Mouse (Mus musculus): ENCODE measurements around the gene Dohh.

The Dohh gene

GRCm38 (mm10) chr10:81427804-81428506 is 43.7 kb downstream of the Dohh start:
- intact Hi-C loops (cut with DNase I): no loop called here

DNA sequence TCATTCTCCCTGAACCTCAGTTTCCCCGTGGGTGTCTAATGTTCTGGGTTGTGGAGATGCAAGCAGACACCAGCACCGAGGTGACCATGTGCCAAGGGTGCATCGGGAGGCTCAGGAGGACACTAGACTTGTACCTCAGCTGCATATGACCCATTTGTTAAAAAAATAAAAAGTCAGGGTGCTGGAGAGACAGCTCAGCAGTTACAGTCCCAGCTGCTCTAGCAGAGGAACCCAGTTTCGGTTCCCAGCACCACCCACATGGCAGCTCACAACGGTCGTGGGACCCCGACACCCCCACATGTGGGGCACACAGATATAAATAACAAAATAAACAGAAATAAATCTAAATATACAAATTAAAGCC is 44.3 kb downstream of the Dohh start:
- intact Hi-C loops (cut with DNase I): no loop called here

DNA sequence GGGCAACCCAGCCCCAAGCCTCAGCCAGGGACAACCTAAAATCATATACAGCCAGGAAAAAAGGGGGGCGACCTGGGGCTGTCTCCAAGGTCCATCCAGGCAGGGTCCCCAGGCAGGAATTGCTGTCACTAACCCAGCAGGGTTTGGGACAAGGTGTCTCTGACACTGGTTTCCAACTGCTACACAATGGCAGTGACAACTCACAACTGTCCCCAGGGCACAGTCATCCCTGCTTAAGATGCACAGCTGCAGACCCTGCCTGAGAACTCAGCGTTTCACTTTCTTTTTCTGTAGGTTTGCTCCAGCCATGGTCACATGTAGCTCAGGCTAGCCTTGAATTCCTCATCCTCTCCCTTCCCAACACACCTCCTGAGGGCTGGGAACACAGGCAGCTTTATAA is 44.9 kb downstream of the Dohh start:
- intact Hi-C loops (cut with DNase I): no loop called here

GRCm38 (mm10) chr10:81429605-81430061 is 45.4 kb downstream of the Dohh start:
- intact Hi-C loops (cut with DNase I): no loop called here

DNA sequence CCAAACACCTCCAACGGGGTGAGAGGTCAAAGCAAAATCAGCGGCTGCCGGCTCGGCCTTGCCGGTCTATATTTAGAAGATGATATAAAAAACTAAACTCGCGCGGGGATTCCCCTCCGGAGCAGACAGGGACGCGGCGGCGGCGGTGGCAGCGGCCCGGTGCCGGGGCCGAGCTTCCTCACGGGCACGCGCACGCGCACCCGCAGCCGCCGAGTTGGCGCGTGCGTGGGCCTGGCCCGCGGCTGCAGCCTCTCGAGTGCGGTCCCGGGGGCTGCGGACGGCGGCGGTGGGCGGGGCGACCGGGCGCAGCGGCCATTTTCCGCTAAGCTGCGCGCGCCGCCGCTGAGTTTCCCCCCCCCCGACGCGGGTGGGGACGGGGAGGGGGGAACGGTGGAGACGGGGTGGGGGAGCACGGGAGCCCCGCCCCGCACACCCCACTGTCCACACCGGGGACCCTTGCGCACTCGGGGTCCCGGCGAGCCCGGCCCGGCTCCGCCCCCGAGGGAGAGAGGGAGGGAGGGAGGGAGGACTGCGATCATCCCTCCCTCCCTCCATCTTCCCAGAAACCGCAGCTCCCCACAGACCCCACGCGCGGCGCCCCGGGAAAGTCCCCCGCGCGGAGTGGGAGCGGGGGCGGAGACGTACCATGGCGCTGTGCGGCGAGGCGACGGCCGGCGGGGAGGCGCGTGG is 46.1 kb downstream of the Dohh start:
- intact Hi-C loops (cut with DNase I): no loop called here

DNA sequence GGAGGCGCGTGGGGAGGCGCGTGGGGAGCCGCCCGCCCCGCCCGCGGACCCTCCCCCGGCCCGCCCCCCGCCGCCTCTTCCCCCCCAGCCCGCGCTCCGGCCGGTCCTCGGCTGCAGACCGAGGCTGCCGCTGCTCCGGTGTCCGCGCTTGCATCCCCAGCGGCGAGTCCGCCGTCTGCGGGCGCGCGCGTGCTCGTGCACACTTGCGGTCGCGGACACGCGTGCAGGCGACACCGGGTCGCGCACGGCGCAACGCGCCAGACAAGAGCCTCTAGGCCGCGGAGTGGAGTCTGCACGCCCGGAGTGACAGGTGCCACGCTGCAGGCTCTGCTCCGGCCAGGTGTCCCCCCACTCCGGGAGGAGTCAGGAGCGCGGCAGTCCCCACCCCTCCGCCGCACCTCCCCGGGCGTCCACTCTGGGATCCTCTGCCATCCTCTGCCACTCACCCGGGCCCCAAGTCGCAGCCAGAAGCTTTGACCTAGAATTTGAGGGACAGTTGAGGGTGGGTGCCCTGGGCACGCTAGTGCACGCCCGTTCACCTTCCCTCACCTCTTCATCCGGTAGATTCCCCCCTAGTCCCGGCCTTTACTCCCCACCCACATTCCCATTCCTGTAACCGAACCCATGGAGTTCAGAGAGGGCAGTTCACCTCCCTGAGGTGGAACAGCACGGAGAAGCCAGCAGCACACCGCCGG is 46.8 kb downstream of the Dohh start:
- intact Hi-C loops (cut with DNase I): no loop called here

DNA sequence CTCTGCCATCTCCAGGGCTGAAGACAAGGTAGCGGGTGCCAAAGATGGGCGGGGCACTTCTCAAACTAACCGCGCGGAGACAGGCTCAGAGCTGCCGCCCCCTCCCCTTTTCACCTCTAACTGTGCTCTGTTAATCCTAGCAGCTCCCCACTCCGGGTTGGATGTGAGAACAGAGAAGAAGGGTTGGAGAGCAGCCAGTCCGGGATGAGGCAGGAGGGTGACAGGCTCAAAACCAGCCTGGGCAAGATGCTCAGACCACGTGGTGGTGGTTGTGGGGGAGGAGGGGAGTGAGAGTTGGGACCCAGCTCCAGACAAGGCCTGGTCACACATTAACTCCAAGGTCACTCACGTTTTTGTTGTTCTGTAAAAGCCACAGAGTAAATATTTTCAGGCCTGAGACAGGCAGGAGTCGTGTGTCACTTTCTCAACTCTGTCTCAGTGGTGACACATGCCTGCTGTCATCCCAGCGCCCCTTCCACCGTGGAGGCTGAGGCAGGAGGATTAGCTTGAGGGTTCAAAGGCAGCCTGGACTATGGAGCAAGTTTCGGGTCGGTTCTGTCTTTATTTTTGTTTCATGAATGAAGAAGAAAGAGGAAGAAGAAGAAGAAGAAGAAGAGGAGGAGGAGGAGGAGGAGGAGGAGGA is 47.4 kb downstream of the Dohh start:
- intact Hi-C loops (cut with DNase I): no loop called here

DNA sequence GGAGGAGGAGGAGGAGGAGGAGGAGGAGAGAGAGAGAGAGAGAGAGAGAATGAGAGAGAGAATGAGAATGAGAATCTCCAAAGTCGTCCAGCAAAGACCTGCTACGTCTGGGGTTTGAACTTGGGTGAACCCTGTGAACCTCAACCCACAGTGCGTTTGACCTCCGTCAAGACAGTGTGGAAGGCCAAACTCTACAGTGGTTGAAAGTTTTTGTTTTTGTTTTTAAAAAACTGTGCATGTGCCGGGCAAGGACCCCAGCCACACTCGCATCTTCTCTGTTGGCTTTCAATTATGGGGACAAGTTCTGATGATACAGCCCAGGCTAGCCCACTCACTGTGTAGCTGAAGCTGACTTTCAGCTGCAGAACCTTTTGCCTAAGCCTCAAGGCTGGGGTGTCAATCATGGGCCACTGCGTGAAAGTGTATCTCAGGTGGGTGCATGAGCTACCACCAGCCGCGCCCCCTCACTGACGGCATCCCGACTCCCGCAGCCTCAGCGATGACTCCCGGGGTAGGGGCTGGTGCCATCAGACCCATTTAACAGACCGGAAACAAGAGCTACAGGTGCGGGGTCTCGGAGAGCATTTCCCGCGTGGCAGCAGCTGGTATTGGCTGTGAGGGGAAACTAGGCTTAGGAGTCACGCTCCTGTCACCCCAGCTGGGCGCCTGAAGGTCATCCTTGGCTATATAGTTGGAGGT is 48.1 kb downstream of the Dohh start:
- intact Hi-C loops (cut with DNase I): no loop called here

DNA sequence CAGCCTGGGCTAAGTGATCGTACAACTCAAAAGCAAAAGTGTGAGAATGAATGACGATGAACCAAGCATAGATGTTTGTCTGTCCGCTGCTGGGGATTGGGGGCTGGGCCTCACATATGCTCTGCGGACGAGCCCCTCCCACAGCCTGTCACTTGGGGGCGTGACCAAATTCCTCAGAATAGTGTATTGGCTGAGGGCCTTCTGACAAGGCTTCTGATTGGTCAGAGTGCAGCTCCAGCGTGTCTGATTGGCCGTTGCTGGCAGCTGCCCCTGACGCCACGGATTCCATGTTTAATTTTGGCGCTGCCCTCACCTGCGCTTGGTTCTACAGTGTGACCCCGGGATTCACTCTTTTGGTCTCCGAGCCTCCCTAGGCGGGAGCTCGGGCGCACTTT is 48.6 kb downstream of the Dohh start:
- intact Hi-C loops (cut with DNase I): no loop called here

GRCm38 (mm10) chr10:81433541-81434289 is 49.5 kb downstream of the Dohh start:
- intact Hi-C loops (cut with DNase I): no loop called here

DNA sequence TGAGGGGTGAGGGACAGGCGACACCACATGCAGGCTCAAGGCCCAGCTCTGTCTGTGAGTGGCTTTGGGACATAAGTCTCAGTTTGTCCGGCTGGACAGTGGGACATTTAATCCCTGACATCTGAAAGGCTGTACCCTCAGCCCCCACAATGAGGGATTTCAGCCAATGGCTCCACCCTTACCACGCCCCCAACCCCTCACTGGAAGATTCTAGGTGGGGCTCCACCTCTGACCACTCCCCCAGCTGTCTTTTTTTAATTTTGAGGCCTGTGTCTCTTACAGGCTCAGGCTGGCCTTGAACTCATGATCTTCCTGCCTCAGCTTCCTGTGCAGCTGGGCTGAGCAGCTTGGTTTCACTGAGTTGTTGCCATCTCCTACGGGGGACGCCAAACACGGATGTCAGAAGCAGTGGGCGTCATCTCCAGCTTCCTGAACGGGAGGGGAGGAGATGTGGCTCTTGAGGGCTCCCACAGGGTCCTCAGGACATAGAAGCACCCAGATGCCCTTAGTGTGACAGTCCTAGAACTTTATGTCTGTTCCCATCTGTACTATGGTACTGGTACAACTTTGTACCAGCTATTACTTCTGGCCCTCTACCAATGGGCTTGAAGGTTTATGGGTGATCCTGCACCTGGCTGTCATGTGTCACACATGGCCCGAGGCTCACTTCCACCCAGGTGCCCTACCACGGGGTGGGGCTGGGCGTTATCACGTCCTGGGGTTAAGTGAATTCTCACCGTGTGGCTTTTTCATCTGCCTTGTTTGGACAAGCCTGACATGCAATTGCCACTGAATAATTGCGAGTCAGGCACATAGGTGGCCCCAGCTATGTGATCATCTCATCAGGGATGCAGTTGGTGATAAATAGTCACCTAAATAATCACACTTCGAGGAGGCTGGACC is 50.4 kb downstream of the Dohh start:
- intact Hi-C loops (cut with DNase I): no loop called here

- intact Hi-C loops (cut with DNase I): no loop called here
These were observed 51.2 kb downstream of the Dohh start for GRCm38 (mm10) chr10:81435436-81435835.

Small RNA genes within 50 kb of the gene (microRNA-seq; reads per million reads assigned to microRNA genes)
- gene Mir1191b (0.12 to 0.57 reads per million in 2 experiments), gene Mir6913 (0.57 to 1.4 reads per million in 2 experiments)

All from adrenal gland (tissue).